Mouse (Mus musculus): ENCODE measurements around the gene Ncor2.

DNA sequence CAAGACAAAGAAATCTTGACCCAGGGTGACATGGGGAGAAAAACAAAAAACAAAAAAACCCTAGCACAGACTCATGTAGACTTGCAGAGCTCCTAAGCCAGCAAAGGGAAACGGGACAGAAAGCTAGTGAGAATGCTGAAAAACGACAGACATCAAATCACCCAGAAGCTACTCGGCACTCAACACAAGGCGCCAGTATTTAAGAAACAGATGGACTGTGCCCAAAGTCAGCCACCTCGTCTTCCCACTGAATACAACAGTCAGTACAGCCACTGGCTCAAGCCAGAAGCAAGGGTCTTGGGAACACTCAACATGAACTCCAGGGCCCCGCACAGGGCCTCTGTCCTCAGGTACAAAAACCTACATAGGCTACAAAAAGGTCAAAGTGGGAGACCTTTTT lies 7.8 kb downstream of the Ncor2 start:
- TF ChIP-seq CTCF (IDR thresholded peaks at IDR 0.05; ENCODE audit: low read depth, low read length), result no peak
- TF ChIP-seq POLR2A (IDR thresholded peaks at IDR 0.05; ENCODE audit: borderline replicate concordance, low read depth, low read length), result no peak
